Mouse (Mus musculus): ENCODE data around the gene Galnt14. TPM values are rescaled to one million over a fixed set of nuclear protein-coding genes. Genes with fewer than 3 reads are reported as not detected.

Gene Galnt14
- polyA plus RNA-seq, 1 experiment from 2014 or later: 0.52 TPM

- Histone ChIP-seq H3K36me3 (ENCODE audit: control insufficient read depth, insufficient read depth, low read length) (no peaks in the 10 kb centered on the region), H3K9ac (replicated peaks; ENCODE audit: low read depth, low read length) (no peak overlapping the region), H3K9me3 (ENCODE audit: control insufficient read depth, low read depth, low read length) (no peaks in the 10 kb centered on the region), H3K27ac (ENCODE audit: low read length) (no peak overlapping the region), H3K4me3 (ENCODE audit: low read depth, low read length) (no peak overlapping the region), H3K27me3 (ENCODE audit: control insufficient read depth, insufficient read depth, low read length) (no peaks in the 10 kb centered on the region), H3K4me1 (ENCODE audit: control insufficient read depth, insufficient read depth, low read length) (no peaks in the 10 kb centered on the region), H3K4me2 (replicated peaks; ENCODE audit: low read depth, low read length) (no peak overlapping the region)
- ATAC-seq (ENCODE audit: insufficient number of reproducible peaks, insufficient read depth, low FRiP score, low read depth): no peak
- 80% methylated on average over 4 of the region's 4 CpGs for WGBS
Observed at GRCm38 (mm10) chr17:73626912-73627311, 83.3 kb downstream of the Galnt14 start.

GRCm38 (mm10) chr17:73620049-73620448 is 90.2 kb downstream of the Galnt14 start:
- H3K36me3 ChIP-seq (ENCODE audit: control insufficient read depth, insufficient read depth, low read length): no peaks in the 10 kb centered on the region
- H3K27ac ChIP-seq (ENCODE audit: low read length): no peak overlapping the region
- no peak overlapping the region for H3K4me3 ChIP-seq (ENCODE audit: low read depth, low read length)
- ATAC-seq (ENCODE audit: insufficient number of reproducible peaks, insufficient read depth, low FRiP score, low read depth): no peak
- no peak overlapping the region for H3K4me2 ChIP-seq (replicated peaks; ENCODE audit: low read depth, low read length)
- H3K9ac ChIP-seq (replicated peaks; ENCODE audit: low read depth, low read length): no peak overlapping the region
- no peaks in the 10 kb centered on the region for H3K27me3 ChIP-seq (ENCODE audit: control insufficient read depth, insufficient read depth, low read length)
- H3K9me3 ChIP-seq (ENCODE audit: control insufficient read depth, low read depth, low read length): no peaks in the 10 kb centered on the region
- no peaks in the 10 kb centered on the region for H3K4me1 ChIP-seq (ENCODE audit: control insufficient read depth, insufficient read depth, low read length)
- 87% methylated on average over 4 of the region's 4 CpGs for WGBS

- Histone ChIP-seq H3K9me3 (ENCODE audit: control insufficient read depth, low read depth, low read length) (no peaks in the 10 kb centered on the region), H3K4me2 (replicated peaks; ENCODE audit: low read depth, low read length) (no peak overlapping the region), H3K36me3 (ENCODE audit: control insufficient read depth, insufficient read depth, low read length) (no peaks in the 10 kb centered on the region), H3K27ac (ENCODE audit: low read length) (no peak overlapping the region), H3K4me1 (ENCODE audit: control insufficient read depth, insufficient read depth, low read length) (0 out of 2 replicates have a peak, but pooled peaks cover 4% of the 10 kb centered on the region), H3K9ac (replicated peaks; ENCODE audit: low read depth, low read length) (no peak overlapping the region), H3K4me3 (ENCODE audit: low read depth, low read length) (no peak overlapping the region), H3K27me3 (ENCODE audit: control insufficient read depth, insufficient read depth, low read length) (no peaks in the 10 kb centered on the region)
- ATAC-seq (ENCODE audit: insufficient number of reproducible peaks, insufficient read depth, low FRiP score, low read depth): no peak
- WGBS: 52% methylated on average over 5 of the region's 5 CpGs
Observed at GRCm38 (mm10) chr17:73602552-73603478, 107.4 kb downstream of the Galnt14 start.

- WGBS: 69% methylated on average over 6 of the region's 6 CpGs
Observed at GRCm38 (mm10) chr17:73599923-73600322, 110.3 kb downstream of the Galnt14 start.

GRCm38 (mm10) chr17:73592081-73592480 is 118.2 kb downstream of the Galnt14 start:
- no peak overlapping the region for H3K4me3 ChIP-seq (ENCODE audit: low read depth, low read length)
- 82% methylated on average over 2 of the region's 2 CpGs for WGBS
- H3K27me3 ChIP-seq (ENCODE audit: control insufficient read depth, insufficient read depth, low read length): no peaks in the 10 kb centered on the region
- H3K4me2 ChIP-seq (replicated peaks; ENCODE audit: low read depth, low read length): no peak overlapping the region
- H3K9ac ChIP-seq (replicated peaks; ENCODE audit: low read depth, low read length): no peak overlapping the region
- ATAC-seq (ENCODE audit: insufficient number of reproducible peaks, insufficient read depth, low FRiP score, low read depth): no peak
- no peaks in the 10 kb centered on the region for H3K9me3 ChIP-seq (ENCODE audit: control insufficient read depth, low read depth, low read length)
- H3K27ac ChIP-seq (ENCODE audit: low read length): no peak overlapping the region
- no peaks in the 10 kb centered on the region for H3K36me3 ChIP-seq (ENCODE audit: control insufficient read depth, insufficient read depth, low read length)
- peaks cover 6% of the 10 kb centered on the region; the same call in 1 of the 2 replicates for H3K4me1 ChIP-seq (ENCODE audit: control insufficient read depth, insufficient read depth, low read length)

More at GRCm38 (mm10) chr17:73599923-73600322, 110.3 kb downstream of the Galnt14 start:
- Histone ChIP-seq H3K9me3 (ENCODE audit: control insufficient read depth, low read depth, low read length) (no peaks in the 10 kb centered on the region), H3K4me3 (ENCODE audit: low read depth, low read length) (no peak overlapping the region), H3K4me1 (ENCODE audit: control insufficient read depth, insufficient read depth, low read length) (0 out of 2 replicates have a peak, but pooled peaks cover 4% of the 10 kb centered on the region), H3K36me3 (ENCODE audit: control insufficient read depth, insufficient read depth, low read length) (no peaks in the 10 kb centered on the region), H3K27ac (ENCODE audit: low read length) (no peak overlapping the region), H3K27me3 (ENCODE audit: control insufficient read depth, insufficient read depth, low read length) (no peaks in the 10 kb centered on the region), H3K4me2 (replicated peaks; ENCODE audit: low read depth, low read length) (no peak overlapping the region), H3K9ac (replicated peaks; ENCODE audit: low read depth, low read length) (no peak overlapping the region)
- ATAC-seq (ENCODE audit: insufficient number of reproducible peaks, insufficient read depth, low FRiP score, low read depth): no peak

- ATAC-seq (ENCODE audit: insufficient number of reproducible peaks, insufficient read depth, low FRiP score, low read depth): no peak; the same call in 1 of the 2 replicates
- Histone ChIP-seq H3K9me3 (ENCODE audit: control insufficient read depth, low read depth, low read length) (no peaks in the 10 kb centered on the region), H3K9ac (replicated peaks; ENCODE audit: low read depth, low read length) (no peak overlapping the region), H3K4me1 (ENCODE audit: control insufficient read depth, insufficient read depth, low read length) (peaks cover 11% of the 10 kb centered on the region; the same call in 1 of the 2 replicates), H3K4me2 (replicated peaks; ENCODE audit: low read depth, low read length) (no peak overlapping the region), H3K27me3 (ENCODE audit: control insufficient read depth, insufficient read depth, low read length) (no peaks in the 10 kb centered on the region), H3K27ac (ENCODE audit: low read length) (no peak overlapping the region), H3K36me3 (ENCODE audit: control insufficient read depth, insufficient read depth, low read length) (no peaks in the 10 kb centered on the region), H3K4me3 (ENCODE audit: low read depth, low read length) (no peak overlapping the region)
- 39% methylated on average over 6 of the region's 6 CpGs for WGBS
Observed at GRCm38 (mm10) chr17:73587573-73587972, 122.7 kb downstream of the Galnt14 start.

- Histone ChIP-seq H3K36me3 (ENCODE audit: control insufficient read depth, insufficient read depth, low read length) (no peaks in the 10 kb centered on the region), H3K27ac (ENCODE audit: low read length) (no peak overlapping the region), H3K4me2 (replicated peaks; ENCODE audit: low read depth, low read length) (no peak overlapping the region), H3K27me3 (ENCODE audit: control insufficient read depth, insufficient read depth, low read length) (no peaks in the 10 kb centered on the region), H3K9me3 (ENCODE audit: control insufficient read depth, low read depth, low read length) (no peaks in the 10 kb centered on the region), H3K4me1 (ENCODE audit: control insufficient read depth, insufficient read depth, low read length) (no peaks in the 10 kb centered on the region), H3K9ac (replicated peaks; ENCODE audit: low read depth, low read length) (no peak overlapping the region), H3K4me3 (ENCODE audit: low read depth, low read length) (no peak overlapping the region)
- ATAC-seq (ENCODE audit: insufficient number of reproducible peaks, insufficient read depth, low FRiP score, low read depth): no peak
- WGBS: 54% methylated on average over 1 of the region's 1 CpGs
Observed at GRCm38 (mm10) chr17:73574186-73574585, 136.1 kb downstream of the Galnt14 start.

- no peaks in the 10 kb centered on the region for H3K36me3 ChIP-seq (ENCODE audit: control insufficient read depth, insufficient read depth, low read length)
- H3K27me3 ChIP-seq (ENCODE audit: control insufficient read depth, insufficient read depth, low read length): no peaks in the 10 kb centered on the region
- H3K9ac ChIP-seq (replicated peaks; ENCODE audit: low read depth, low read length): no peak overlapping the region
- H3K4me1 ChIP-seq (ENCODE audit: control insufficient read depth, insufficient read depth, low read length): no peaks in the 10 kb centered on the region
- WGBS: 68% methylated on average over 5 of the region's 5 CpGs
- no peak overlapping the region for H3K4me2 ChIP-seq (replicated peaks; ENCODE audit: low read depth, low read length)
- H3K9me3 ChIP-seq (ENCODE audit: control insufficient read depth, low read depth, low read length): no peaks in the 10 kb centered on the region
- ATAC-seq (ENCODE audit: insufficient number of reproducible peaks, insufficient read depth, low FRiP score, low read depth): no peak
- H3K4me3 ChIP-seq (ENCODE audit: low read depth, low read length): no peak overlapping the region
- no peak overlapping the region for H3K27ac ChIP-seq (ENCODE audit: low read length)
Observed at GRCm38 (mm10) chr17:73572881-73573280, 137.4 kb downstream of the Galnt14 start.
